Mouse (Mus musculus) adrenal gland, postnatal 25 days (tissue): Measurements from ENCODE around the gene Ctps. TPM values are rescaled to one million over a fixed set of nuclear protein-coding genes. Genes with fewer than 3 reads are reported as not detected.
A peak's percentile ranks its signal among the peaks of the same experiment; 100 is the strongest.
"Not testable (repeated sequence)": the region's sequence is repeated elsewhere in the genome, so short reads cannot be mapped to it uniquely, and the experiment has no call there.

Source experiments
- DNase-seq: peaks from one replicate; pipeline ENCODE4 v3.0.0; 2021; ENCODE audit warnings: mixed read lengths
- long read RNA-seq: library from polyadenylated mRNA; stranded (forward); transcript quantifications from one replicate; pipeline ENCODE4 v2.0.0, GENCODE M21; 2021
- total RNA-seq: library from RNA; stranded (reverse); gene quantifications from 2 replicates; pipeline ENCODE4 v1.2.3, GENCODE M21; 2021

The Ctps gene
- total RNA-seq, result 30.5 and 41.3 TPM in 2 replicates
- long read RNA-seq, transcript Ctps-201 (19 exons, 2,705 nt), result major isoform, 39 of 48 reads
- long read RNA-seq, partial matches to known transcripts, result 7 of 48 reads
- long read RNA-seq, other reads (novel, unspliced or antisense), result 2 of 48 reads

GRCm38 (mm10) chr4:120569486-120570437 is at the start of gene Ctps:
Ctps (minus strand) TSS chr4:120570276.
- DNase-seq, result peak; percentile 96

GRCm38 (mm10) chr4:120616199-120617025 is 46.3 kb upstream of the Ctps start:
- no peak for DNase-seq

- DNase-seq, result no peak
Measured at GRCm38 (mm10) chr4:120615528-120616081, 45.5 kb upstream of the Ctps start.

GRCm38 (mm10) chr4:120614644-120615043 is 44.6 kb upstream of the Ctps start:
- no peak for DNase-seq

GRCm38 (mm10) chr4:120613691-120614329 is 43.7 kb upstream of the Ctps start:
- DNase-seq, result peak; percentile 22

GRCm38 (mm10) chr4:120612304-120613080 is 42.4 kb upstream of the Ctps start:
- DNase-seq, result no peak

- DNase-seq, result no peak
Measured at GRCm38 (mm10) chr4:120611005-120611404, 40.9 kb upstream of the Ctps start.

- DNase-seq, result no peak
Measured at GRCm38 (mm10) chr4:120606941-120607340, 36.9 kb upstream of the Ctps start.

- DNase-seq, result no peak
Measured at GRCm38 (mm10) chr4:120602669-120603068, 32.6 kb upstream of the Ctps start.

GRCm38 (mm10) chr4:120601774-120602173 is 31.7 kb upstream of the Ctps start:
- DNase-seq, result no peak

- no peak for DNase-seq
Measured at GRCm38 (mm10) chr4:120598922-120599321, 28.8 kb upstream of the Ctps start.

GRCm38 (mm10) chr4:120596210-120596609 is 26.1 kb upstream of the Ctps start:
- DNase-seq, result not testable (repeated sequence)

- DNase-seq, result no peak
Measured at GRCm38 (mm10) chr4:120590973-120591372, 20.9 kb upstream of the Ctps start.

- DNase-seq, result peak; percentile 48
Measured at GRCm38 (mm10) chr4:120589815-120590422, 19.8 kb upstream of the Ctps start.

GRCm38 (mm10) chr4:120589070-120589469 is 19.0 kb upstream of the Ctps start:
- no peak for DNase-seq

- no peak for DNase-seq
Measured at GRCm38 (mm10) chr4:120588445-120588844, 18.4 kb upstream of the Ctps start, which contains the start of gene Gm8439. Gm8439 (plus strand) TSS chr4:120588745.

GRCm38 (mm10) chr4:120586986-120587385 is 16.9 kb upstream of the Ctps start:
- no peak for DNase-seq

- no peak for DNase-seq
Measured at GRCm38 (mm10) chr4:120581711-120582110, 11.6 kb upstream of the Ctps start.

GRCm38 (mm10) chr4:120580894-120581293 is 10.8 kb upstream of the Ctps start:
- no peak for DNase-seq

- DNase-seq, result no peak
Measured at GRCm38 (mm10) chr4:120571691-120572090, 1.6 kb upstream of the Ctps start.
